8 mouse cellular contexts compared by ENCODE assay signal in genomic region chr7:101932551-101932950, GRCm38 (mm10). TPM values are rescaled to one million over a fixed set of nuclear protein-coding genes. Genes with fewer than 3 reads are reported as not detected.
DNase-seq lines count a peak whose midpoint lies in the region; ATAC-seq and TF ChIP-seq lines count a peak whose summit lies in the region.

No protein-coding gene starts in this region.

- WGBS in heart, embryonic 15.5 days: 88% methylated on average over 1 of the region's 1 CpGs
- WGBS in forebrain, embryonic 14.5 days: 95% methylated on average over 1 of the region's 1 CpGs
- WGBS in liver, embryonic 15.5 days (ENCODE audit: insufficient replicate concordance): 68% methylated on average over 1 of the region's 1 CpGs

- no peaks in the 10 kb centered on the region for H3K9me3 ChIP-seq in heart, embryonic 15.5 days (replicated peaks)
- H3K9me3 ChIP-seq in E14TG2a.4 (ENCODE audit: low read length): no peaks in the 10 kb centered on the region
- no peaks in the 10 kb centered on the region for H3K9me3 ChIP-seq in forebrain, embryonic 14.5 days (replicated peaks; ENCODE audit: control insufficient read depth, low read length)
- H3K9me3 ChIP-seq in liver, embryonic 15.5 days (replicated peaks): no peaks in the 10 kb centered on the region

- DNase-seq in heart, adult 8-10 months (ENCODE audit: low spot score): no peak
- no peak for DNase-seq in forebrain, embryonic 14.5 days (ENCODE audit: low spot score)
- no peak for DNase-seq in cerebellum, postnatal 10 days
- DNase-seq in layer of hippocampus, adult 2 months (ENCODE audit: low spot score in 2 of 2): no peak
- no peak for DNase-seq in embryo, embryonic 10.5 days (ENCODE audit: low spot score)

- H3K36me3 ChIP-seq in heart, embryonic 15.5 days: no peaks in the 10 kb centered on the region
- peaks cover 37% of the 10 kb centered on the region for H3K36me3 ChIP-seq in E14TG2a.4 (ENCODE audit: insufficient read depth, low read length)
- H3K36me3 ChIP-seq in forebrain, embryonic 14.5 days (ENCODE audit: control insufficient read depth, insufficient read depth, low read length): no peaks in the 10 kb centered on the region
- peaks cover 14% of the 10 kb centered on the region for H3K36me3 ChIP-seq in liver, embryonic 15.5 days (replicated peaks)

- no peak overlapping the region for H3K9ac ChIP-seq in heart, embryonic 15.5 days
- no peak overlapping the region for H3K9ac ChIP-seq in forebrain, embryonic 14.5 days (ENCODE audit: low read length)
- H3K9ac ChIP-seq in liver, embryonic 15.5 days: no peak overlapping the region

- peaks cover 11% of the 10 kb centered on the region for H3K4me1 ChIP-seq in heart, embryonic 15.5 days (replicated peaks)
- H3K4me1 ChIP-seq in E14TG2a.4 (replicated peaks; ENCODE audit: low read depth, low read length): peaks cover 47% of the 10 kb centered on the region
- peaks cover 17% of the 10 kb centered on the region for H3K4me1 ChIP-seq in forebrain, embryonic 14.5 days (ENCODE audit: control insufficient read depth, insufficient read depth, low read length)
- peaks cover 41% of the 10 kb centered on the region for H3K4me1 ChIP-seq in liver, embryonic 15.5 days (replicated peaks)

- no peak for ATAC-seq in heart, embryonic 15.5 days (replicated peaks; ENCODE audit: insufficient number of reproducible peaks, insufficient read depth, low FRiP score, low read depth)
- ATAC-seq in forebrain, embryonic 14.5 days: no peak
- no peak for ATAC-seq in liver, embryonic 15.5 days (ENCODE audit: insufficient read depth)

- no peak overlapping the region for H3K27ac ChIP-seq in heart, embryonic 15.5 days
- H3K27ac ChIP-seq in forebrain, embryonic 14.5 days (ENCODE audit: low read depth, low read length): no peak overlapping the region
- 0 out of 2 replicates have a peak overlapping the region, but pooled peaks have one; percentile 95 for H3K27ac ChIP-seq in liver, embryonic 15.5 days (replicated peaks)
- H3K27ac ChIP-seq in layer of hippocampus, adult 2 months: no peak overlapping the region

- peak overlapping the region; percentile 86 for H3K4me3 ChIP-seq in heart, embryonic 15.5 days
- H3K4me3 ChIP-seq in E14TG2a.4 (replicated peaks; ENCODE audit: low read length): peak overlapping the region; percentile 91; the same call in 1 of the 2 replicates
- H3K4me3 ChIP-seq in forebrain, embryonic 14.5 days (ENCODE audit: low read depth, low read length): no peak overlapping the region
- peak overlapping the region; percentile 94; the same call in 1 of the 2 replicates for H3K4me3 ChIP-seq in liver, embryonic 15.5 days (replicated peaks)
- no peak overlapping the region for H3K4me3 ChIP-seq in layer of hippocampus, adult 2 months

- peak overlapping the region; percentile 78; the same call in 1 of the 2 replicates for H3K4me2 ChIP-seq in heart, embryonic 15.5 days
- H3K4me2 ChIP-seq in forebrain, embryonic 14.5 days (ENCODE audit: low read length): peak overlapping the region; percentile 80; the same call in 1 of the 2 replicates
- peak overlapping the region; percentile 84 for H3K4me2 ChIP-seq in liver, embryonic 15.5 days

- no peak for TF ChIP-seq CTCF in E14TG2a.4 (conservative IDR thresholded peaks at IDR 0.05; ENCODE audit: low read length)
- no peak for TF ChIP-seq CTCF in layer of hippocampus, adult 2 months (conservative IDR thresholded peaks at IDR 0.05)

- H3K27me3 ChIP-seq in heart, embryonic 15.5 days: no peaks in the 10 kb centered on the region
- H3K27me3 ChIP-seq in E14TG2a.4 (ENCODE audit: insufficient read depth, low read length): no peaks in the 10 kb centered on the region
- H3K27me3 ChIP-seq in forebrain, embryonic 14.5 days (replicated peaks; ENCODE audit: control insufficient read depth, insufficient read depth, low read length): no peaks in the 10 kb centered on the region
- no peaks in the 10 kb centered on the region for H3K27me3 ChIP-seq in liver, embryonic 15.5 days

RNA-seq across cellular contexts. Expression of gene Lrrc51, which starts 1.1 kb away (rescaled TPM):
- 3.9 and 4.6 TPM in 2 replicates for polyA plus RNA-seq in heart, embryonic 15.5 days (2015; fragmentation: Nextera tagmentation; extraction: Ambion mirVana)
- 1 to 10 TPM; 4.3 to 6.2 (median 5.4) TPM for total RNA-seq in heart, adult 8-10 months (2022)
- 9.6 and 12.9 TPM in 2 replicates for polyA plus RNA-seq in forebrain, embryonic 14.5 days (2014; fragmentation: Nextera tagmentation; extraction: Ambion mirVana)
- polyA plus RNA-seq in liver, embryonic 15.5 days (2015; fragmentation: Nextera tagmentation; extraction: Ambion mirVana): 1.6 and 1.7 TPM in 2 replicates
- 1 to 10 TPM; 5.4 to 5.9 TPM for total RNA-seq in layer of hippocampus, adult 2 months (2021)

RNA-seq across cellular contexts. Expression of gene Numa1, which starts 1.4 kb away (rescaled TPM):
- 40.0 and 50.0 TPM in 2 replicates for polyA plus RNA-seq in heart, embryonic 15.5 days (2015; fragmentation: Nextera tagmentation; extraction: Ambion mirVana)
- 100 to 1,000 TPM in 2 of 4 experiments, 10 to 100 TPM in 2; 90.6 to 103 (median 98.5) TPM for total RNA-seq in heart, adult 8-10 months (2022)
- 72.4 and 74.4 TPM in 2 replicates for polyA plus RNA-seq in forebrain, embryonic 14.5 days (2014; fragmentation: Nextera tagmentation; extraction: Ambion mirVana)
- polyA plus RNA-seq in liver, embryonic 15.5 days (2015; fragmentation: Nextera tagmentation; extraction: Ambion mirVana): 30.1 and 33.6 TPM in 2 replicates
- total RNA-seq in layer of hippocampus, adult 2 months (2021): 100 to 1,000 TPM; 114 to 118 TPM

RNA-seq across cellular contexts. Expression of gene Tomt, which starts 26.4 kb away (rescaled TPM):
- 0.10 and 0.22 TPM in 2 replicates for polyA plus RNA-seq in heart, embryonic 15.5 days (2015; fragmentation: Nextera tagmentation; extraction: Ambion mirVana)
- not detected for total RNA-seq in heart, adult 8-10 months (2022)
- polyA plus RNA-seq in forebrain, embryonic 14.5 days (2014; fragmentation: Nextera tagmentation; extraction: Ambion mirVana): 0.18 and 0.36 TPM in 2 replicates
- 0.08 and 0.15 TPM in 2 replicates for polyA plus RNA-seq in liver, embryonic 15.5 days (2015; fragmentation: Nextera tagmentation; extraction: Ambion mirVana)
- under 1 TPM in 1 of 2 experiments, not detected in 1; 0.20 TPM for total RNA-seq in layer of hippocampus, adult 2 months (2021)

RNA-seq across cellular contexts. Expression of gene Lamtor1, which starts 26.8 kb away (rescaled TPM):
- 130 and 151 TPM in 2 replicates for polyA plus RNA-seq in heart, embryonic 15.5 days (2015; fragmentation: Nextera tagmentation; extraction: Ambion mirVana)
- 100 to 1,000 TPM; 119 to 133 (median 122) TPM for total RNA-seq in heart, adult 8-10 months (2022)
- 181 and 201 TPM in 2 replicates for polyA plus RNA-seq in forebrain, embryonic 14.5 days (2014; fragmentation: Nextera tagmentation; extraction: Ambion mirVana)
- 68.8 and 69.0 TPM in 2 replicates for polyA plus RNA-seq in liver, embryonic 15.5 days (2015; fragmentation: Nextera tagmentation; extraction: Ambion mirVana)
- total RNA-seq in layer of hippocampus, adult 2 months (2021): 10 to 100 TPM; 90.2 to 95.6 TPM

Comparison
In these comparisons a context has a peak if more than half of its experiments do, and no peak if none do; other contexts are left out.
1. H3K4me3 ChIP-seq: peak in heart, embryonic 15.5 days (single experiment), E14TG2a.4 (single experiment) and liver, embryonic 15.5 days (single experiment); none in forebrain, embryonic 14.5 days (single experiment) and layer of hippocampus, adult 2 months (single experiment).
2. Peak in every context shown above with its lines, with median percentiles within 50 percentile points of each other: H3K4me2 ChIP-seq.